Mouse (Mus musculus) urinary bladder, postnatal 25 days (tissue): ENCODE measurements at regions not wholly inside any gene's neighbourhood (a gene's known extent, or its start where the extent isn't known, plus 50 kb on each side); places are given as distances from the start of the nearest gene placed in this dataset.

Source experiments
- DNase-seq: peaks from one replicate; pipeline ENCODE4 v3.0.0; 2022; ENCODE audit warnings: low spot score

- DNase-seq, result no peak
Measured at GRCm38 (mm10) chr13:51016956-51017703, 83.5 kb upstream of the Spin1 start.

DNA sequence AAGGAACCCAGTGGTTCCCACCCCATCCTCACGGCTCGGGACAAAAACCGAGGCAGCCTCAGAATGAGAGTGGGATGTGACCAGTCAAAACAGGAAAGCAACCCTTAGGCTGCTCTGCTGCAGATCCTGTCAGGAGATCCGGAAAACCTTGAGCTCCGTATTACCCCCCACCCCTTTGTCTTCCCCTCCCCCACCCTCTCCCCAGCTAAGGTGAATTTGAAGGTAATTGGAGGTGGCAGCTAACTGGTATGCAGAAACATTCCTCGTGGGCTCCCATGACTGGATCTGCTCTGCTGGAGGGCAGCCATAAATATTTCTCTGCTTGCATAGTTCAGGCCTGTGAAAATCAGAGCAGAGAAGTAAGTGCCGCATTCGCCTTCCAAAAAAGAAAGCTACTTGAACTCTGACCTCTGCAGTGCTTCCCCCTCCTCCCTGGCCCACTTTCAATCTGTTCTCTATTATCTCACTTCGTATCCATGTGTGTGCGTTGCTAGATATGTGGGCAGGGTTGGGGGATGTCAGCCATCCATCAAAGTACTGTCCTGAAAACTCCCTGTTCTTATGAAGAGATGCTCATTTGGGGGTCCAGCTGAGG is 82.9 kb upstream of the Spin1 start:
- no peak for DNase-seq

- DNase-seq, result no peak
Measured at GRCm38 (mm10) chr13:51018366-51018765, 82.3 kb upstream of the Spin1 start.

DNA sequence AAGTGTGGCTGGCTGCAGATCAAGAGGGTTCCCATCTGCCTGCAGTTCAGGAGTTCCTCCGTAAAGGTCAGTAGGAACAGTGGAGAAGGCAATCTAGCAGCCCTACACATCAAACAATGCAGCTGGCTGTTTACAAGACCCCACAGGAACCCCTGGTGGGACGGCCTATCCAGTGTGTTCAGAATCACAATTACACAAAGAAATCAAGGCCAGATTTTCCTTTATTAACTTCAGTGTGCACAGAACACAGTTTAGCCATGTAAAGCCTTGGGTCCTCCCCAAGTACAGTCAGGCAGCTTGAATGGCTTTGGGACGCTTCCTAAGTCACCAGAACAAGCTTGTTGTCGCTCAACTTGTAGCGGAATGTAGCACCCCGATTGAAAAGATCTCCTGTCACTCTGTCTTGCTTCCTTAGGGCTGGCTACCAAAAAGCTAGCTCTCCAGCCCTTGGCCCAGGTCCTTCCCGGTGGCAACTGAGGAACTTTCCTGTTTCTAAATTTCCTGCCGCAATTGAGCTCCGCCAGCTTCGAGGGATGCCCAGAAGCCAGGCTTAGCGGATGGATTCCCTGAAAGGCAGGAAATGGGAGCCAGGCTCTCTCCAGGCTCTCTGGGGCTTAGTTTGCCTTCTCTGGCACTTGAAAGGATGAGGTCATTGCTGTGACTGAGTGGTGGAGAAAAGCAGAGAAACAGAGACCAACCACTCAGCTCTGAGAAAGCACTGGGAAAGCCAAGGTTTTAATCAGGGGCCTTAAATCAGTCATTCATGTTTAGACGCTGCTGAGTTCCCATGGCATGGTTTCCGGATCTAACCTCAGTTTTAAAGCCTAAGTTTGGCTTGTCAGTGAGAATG is 78.1 kb upstream of the Spin1 start:
- DNase-seq, result peak; percentile 8

- no peak for DNase-seq
Measured at GRCm38 (mm10) chr13:51023271-51023670, 77.4 kb upstream of the Spin1 start.

DNA sequence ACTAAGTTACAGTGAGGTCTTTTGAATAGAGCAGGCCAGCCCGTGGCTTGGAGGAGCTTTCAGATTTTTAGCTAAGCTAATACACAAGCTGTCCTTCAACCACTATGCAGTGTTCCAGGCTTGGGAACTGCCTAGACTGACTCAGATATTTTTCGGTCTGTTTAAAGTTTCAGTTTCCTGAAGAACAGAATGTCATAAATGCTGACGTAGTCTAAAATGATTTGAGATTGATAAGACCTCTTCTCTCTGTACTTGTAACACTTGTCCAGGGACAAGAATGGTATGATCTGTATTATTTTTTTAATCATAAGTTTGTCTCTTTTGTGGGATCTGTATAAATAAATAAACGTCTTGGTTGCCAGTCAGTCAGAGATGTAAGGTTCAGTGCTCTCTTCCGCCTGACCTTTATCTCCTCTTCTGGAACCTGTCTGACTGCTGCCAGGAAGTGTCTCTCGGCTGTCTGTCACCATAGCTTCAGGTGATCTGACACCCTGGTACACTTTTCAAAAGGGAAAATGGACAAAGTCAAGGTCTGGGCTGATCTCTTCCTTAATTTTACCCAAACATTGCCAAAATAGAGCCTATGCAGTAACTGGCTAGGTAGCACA is 74.3 kb upstream of the Spin1 start:
- no peak for DNase-seq

- no peak for DNase-seq
Measured at GRCm38 (mm10) chr13:51037850-51038450, 62.7 kb upstream of the Spin1 start.

DNA sequence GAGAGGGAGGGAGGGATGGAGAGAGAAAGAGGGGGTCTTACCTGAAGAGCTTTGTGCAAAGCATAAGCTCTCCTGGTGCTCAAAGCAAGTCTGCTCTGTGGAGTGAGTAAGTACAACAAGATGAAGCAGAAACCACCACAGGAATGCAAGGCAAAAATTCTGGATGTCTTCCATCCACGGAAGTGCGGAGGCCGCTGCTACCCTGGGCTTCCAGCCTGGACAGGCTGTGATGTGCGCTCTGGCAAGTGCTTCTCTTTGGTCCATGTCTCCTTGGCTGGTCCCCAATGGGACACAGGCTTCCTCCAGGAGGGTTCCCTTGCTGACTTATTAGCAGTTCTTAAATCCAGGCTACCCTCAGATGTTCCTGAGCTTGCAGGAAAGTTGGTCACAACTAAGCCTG is 61.7 kb upstream of the Spin1 start:
- DNase-seq, result no peak

- no peak for DNase-seq
Measured at GRCm38 (mm10) chr13:51041121-51041520, 59.6 kb upstream of the Spin1 start.

DNA sequence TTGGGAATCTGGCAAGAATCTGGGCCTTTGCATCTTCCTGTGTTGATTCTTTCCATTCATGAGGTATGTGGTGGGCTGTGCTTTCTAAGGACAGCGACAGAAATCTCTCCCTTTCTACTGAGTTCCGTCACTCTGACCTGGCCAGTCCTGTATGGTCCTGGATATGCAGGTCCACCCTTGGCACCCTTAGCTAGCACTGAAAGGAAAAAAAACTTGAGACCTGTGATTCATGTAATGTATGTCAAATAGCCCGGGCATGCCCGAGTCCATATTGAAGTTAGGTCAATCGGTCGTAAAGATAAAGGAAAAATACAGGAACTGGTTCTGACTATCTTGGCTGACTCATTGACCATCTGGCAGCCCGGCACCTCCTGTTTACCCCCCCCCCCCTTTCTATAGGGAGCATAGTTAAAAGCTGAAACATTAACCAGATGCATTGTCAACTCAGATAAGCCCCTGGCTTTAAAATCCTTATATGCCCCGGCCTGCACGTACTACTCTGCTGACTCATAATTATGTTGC is 57.7 kb upstream of the Spin1 start:
- DNase-seq, result no peak
